Mouse (Mus musculus) spleen, postnatal 14 days (tissue): Measurements from ENCODE around the gene Fcgr1.
"Not testable (repeated sequence)": the region's sequence is repeated elsewhere in the genome, so short reads cannot be mapped to it uniquely, and the experiment has no call there.

ENCODE experiments used
- DNase-seq, 2 experiments: peaks; one replicate each; pipeline ENCODE4 v3.0.0; 2021 to 2022; ENCODE audit warnings: low spot score in 2 of 2

The Fcgr1 gene

GRCm38 (mm10) chr3:96293787-96294186 lies at the start of gene Fcgr1:
Gene Fcgr1, minus strand, starts transcription at chr3:96293969.
- DNase-seq: no peak

- not testable (repeated sequence) for DNase-seq
Observed at GRCm38 (mm10) chr3:96342652-96343051, 48.9 kb upstream of the Fcgr1 start.

GRCm38 (mm10) chr3:96342100-96342499 lies 48.3 kb upstream of the Fcgr1 start:
- DNase-seq: not testable (repeated sequence)

GRCm38 (mm10) chr3:96340611-96341312 lies 47.0 kb upstream of the Fcgr1 start:
- DNase-seq: no peak

GRCm38 (mm10) chr3:96338849-96339480 lies 45.2 kb upstream of the Fcgr1 start:
- DNase-seq: no peak

GRCm38 (mm10) chr3:96338043-96338442 lies 44.3 kb upstream of the Fcgr1 start:
- DNase-seq: no peak

GRCm38 (mm10) chr3:96337269-96337668 lies 43.5 kb upstream of the Fcgr1 start:
- DNase-seq: no peak

GRCm38 (mm10) chr3:96336636-96337035 lies 42.9 kb upstream of the Fcgr1 start:
- no peak for DNase-seq

- DNase-seq: no peak
Observed at GRCm38 (mm10) chr3:96335591-96335990, 41.8 kb upstream of the Fcgr1 start.

- DNase-seq: no peak
Observed at GRCm38 (mm10) chr3:96335163-96335550, 41.4 kb upstream of the Fcgr1 start.

- no peak for DNase-seq
Observed at GRCm38 (mm10) chr3:96334175-96335162, 40.7 kb upstream of the Fcgr1 start.

- no peak for DNase-seq
Observed at GRCm38 (mm10) chr3:96333396-96334174, 39.8 kb upstream of the Fcgr1 start.

GRCm38 (mm10) chr3:96332631-96333395 lies 39.0 kb upstream of the Fcgr1 start:
- peak in 1 of 2 experiments; percentile 28 for DNase-seq

- DNase-seq: no peak
Observed at GRCm38 (mm10) chr3:96332000-96332399, 38.2 kb upstream of the Fcgr1 start.

GRCm38 (mm10) chr3:96331438-96331837 lies 37.7 kb upstream of the Fcgr1 start:
- DNase-seq: no peak

GRCm38 (mm10) chr3:96330603-96331002 lies 36.8 kb upstream of the Fcgr1 start:
- no peak for DNase-seq

- no peak for DNase-seq
Observed at GRCm38 (mm10) chr3:96330181-96330580, 36.4 kb upstream of the Fcgr1 start.

GRCm38 (mm10) chr3:96328730-96329387 lies 35.1 kb upstream of the Fcgr1 start:
- DNase-seq: no peak

GRCm38 (mm10) chr3:96328060-96328729 lies 34.4 kb upstream of the Fcgr1 start:
- not testable (repeated sequence) for DNase-seq

GRCm38 (mm10) chr3:96327647-96328046 lies 33.9 kb upstream of the Fcgr1 start:
- no peak for DNase-seq
